Mouse (Mus musculus) midbrain, embryonic 12.5 days (tissue): ENCODE data around the gene Galns. TPM values are rescaled to one million over a fixed set of nuclear protein-coding genes. Genes with fewer than 3 reads are reported as not detected.

Source experiments
- ATAC-seq: fragments of 200-750 bp; cut with Nextera tagmentation; 2 replicates; pipeline ENCODE4 v1.8.0; 2017; ENCODE audit warnings: low read depth, moderate TSS enrichment, moderate library complexity; ENCODE audit not compliant: low FRiP score
- H3K27ac ChIP-seq: fragments of 300-500 bp; sonication (generic); replicated peaks from 2 replicates; pipeline ENCODE4 v1.5.1; 2016; ENCODE audit warnings: mild to moderate bottlenecking
- H3K27me3 ChIP-seq: fragments of 300-500 bp; sonication (generic); 2 replicates; pipeline ENCODE4 v1.6.1; 2016; ENCODE audit warnings: mild to moderate bottlenecking
- H3K36me3 ChIP-seq: fragments of 300-500 bp; sonication (generic); 2 replicates; pipeline ENCODE4 v1.6.1; 2016
- H3K4me1 ChIP-seq: fragments of 300-500 bp; sonication (generic); 2 replicates; pipeline ENCODE4 v1.6.1; 2016
- H3K4me2 ChIP-seq: fragments of 300-500 bp; sonication (generic); replicated peaks from 2 replicates; pipeline ENCODE4 v1.6.1; 2016; ENCODE audit warnings: mild to moderate bottlenecking, moderate library complexity
- H3K4me3 ChIP-seq: fragments of 300-500 bp; sonication (generic); 2 replicates; pipeline ENCODE4 v1.5.1; 2016; ENCODE audit warnings: mild to moderate bottlenecking
- H3K9ac ChIP-seq: fragments of 300-500 bp; sonication (generic); replicated peaks from 2 replicates; pipeline ENCODE4 v1.6.1; 2016; ENCODE audit warnings: mild to moderate bottlenecking, moderate library complexity
- H3K9me3 ChIP-seq: fragments of 300-500 bp; sonication (generic); 2 replicates; pipeline ENCODE4 v1.6.1; 2016; ENCODE audit warnings: mild to moderate bottlenecking
- WGBS: fragments of 180-500 bp; shearing (Covaris S2); methylation state at CpG from one replicate; pipeline ENCODE4 v1.1.7; 2016; 5-methylcytosine and 5-hydroxymethylcytosine counted together
- polyA plus RNA-seq: library from polyadenylated mRNA; unstranded; fragments of >200 nt; fragmentation: Nextera tagmentation; extraction: Ambion mirVana; gene quantifications from 2 replicates; pipeline ENCODE4 v1.2.1, GENCODE M21; 2016

The Galns gene
- polyA plus RNA-seq, 1 experiment from 2014 or later, result 5.7 TPM

DNA sequence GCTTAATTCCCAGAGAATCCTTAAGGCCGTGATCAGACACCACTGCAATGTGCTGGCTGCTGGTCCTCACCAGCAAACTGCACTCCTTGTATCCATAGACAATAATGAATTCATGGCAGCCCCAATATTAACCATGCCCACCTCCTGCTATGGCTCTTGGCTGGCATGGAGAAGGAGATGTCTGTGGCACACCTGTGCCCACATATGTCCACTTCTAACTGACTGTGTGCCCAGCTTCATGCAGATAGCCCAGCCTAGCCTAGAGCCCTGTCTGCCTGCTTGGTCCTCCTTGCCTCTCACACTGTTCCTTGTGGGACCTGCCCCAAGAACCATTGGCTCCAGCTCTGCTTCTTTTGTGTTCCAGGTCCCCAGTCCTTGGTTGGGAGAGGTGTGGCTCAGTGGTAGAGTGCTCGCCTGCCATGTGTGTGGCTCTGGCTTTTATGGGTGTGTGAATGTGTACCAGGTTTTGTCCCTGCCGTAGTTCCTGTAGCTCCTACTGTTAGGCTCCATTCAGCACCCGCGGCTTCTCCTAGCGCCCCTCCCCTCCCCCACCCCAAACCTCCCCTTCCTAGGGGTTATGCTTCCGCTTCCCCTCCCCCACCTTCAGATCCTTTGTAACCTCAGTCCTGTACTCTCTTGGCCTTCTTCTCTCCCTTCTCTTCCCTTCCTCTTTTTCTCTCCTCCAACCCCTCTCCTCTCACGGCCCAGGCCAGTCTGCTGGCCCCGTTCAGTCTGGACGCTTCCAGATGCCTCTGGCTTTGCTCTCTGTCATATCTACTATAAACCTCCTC is 53.8 kb downstream of the Galns start:
- Histone ChIP-seq H3K9ac (no peak overlapping the region), H3K27me3 (no peaks in the 10 kb centered on the region), H3K9me3 (no peaks in the 10 kb centered on the region), H3K27ac (no peak overlapping the region), H3K4me2 (no peak overlapping the region), H3K4me3 (no peak overlapping the region), H3K36me3 (no peaks in the 10 kb centered on the region), H3K4me1 (peaks cover 7% of the 10 kb centered on the region; the same call in 1 of the 2 replicates)
- ATAC-seq, result no peak
- 53% methylated on average over 10 of the region's 10 CpGs for WGBS

- Histone ChIP-seq H3K4me3 (no peak overlapping the region), H3K4me1 (peaks cover 9% of the 10 kb centered on the region; the same call in 1 of the 2 replicates), H3K27me3 (peaks cover 9% of the 10 kb centered on the region), H3K9me3 (no peaks in the 10 kb centered on the region), H3K36me3 (no peaks in the 10 kb centered on the region), H3K27ac (no peak overlapping the region), H3K9ac (no peak overlapping the region), H3K4me2 (no peak overlapping the region)
- WGBS, result 63% methylated on average over 12 of the region's 12 CpGs
- no peak for ATAC-seq
Observed at GRCm38 (mm10) chr8:122556030-122557009, 54.9 kb downstream of the Galns start.

GRCm38 (mm10) chr8:122554786-122555185 is 56.5 kb downstream of the Galns start:
- peaks cover 18% of the 10 kb centered on the region for H3K4me1 ChIP-seq
- ATAC-seq, result no peak
- no peak overlapping the region for H3K4me3 ChIP-seq
- H3K27me3 ChIP-seq, result peaks cover 24% of the 10 kb centered on the region
- H3K4me2 ChIP-seq, result no peak overlapping the region
- H3K27ac ChIP-seq, result no peak overlapping the region
- no peak overlapping the region for H3K9ac ChIP-seq
- WGBS, result 82% methylated on average over 6 of the region's 6 CpGs
- no peaks in the 10 kb centered on the region for H3K36me3 ChIP-seq
- H3K9me3 ChIP-seq, result no peaks in the 10 kb centered on the region

- peak within 1 kb of the TSS; percentile 50 for H3K9ac ChIP-seq
- no peaks in the 10 kb centered on the region for H3K36me3 ChIP-seq
- H3K4me2 ChIP-seq, result peak within 1 kb of the TSS; percentile 76
- 13% methylated on average over 50 of the region's 56 CpGs for WGBS
- peaks cover 10% of the 10 kb centered on the region for H3K4me1 ChIP-seq
- H3K27ac ChIP-seq, result peak within 1 kb of the TSS; percentile 20
- H3K4me3 ChIP-seq, result peak within 1 kb of the TSS; percentile 53
- no peak for ATAC-seq
- H3K9me3 ChIP-seq, result no peaks in the 10 kb centered on the region
- peaks cover 45% of the 10 kb centered on the region for H3K27me3 ChIP-seq
Observed at GRCm38 (mm10) chr8:122551265-122552051, 59.8 kb downstream of the Galns start, which contains the start of gene Piezo1. Piezo1 (minus strand) TSS chr8:122551329.

- WGBS, result 2% methylated on average over 41 of the region's 43 CpGs
- ATAC-seq, result no peak
- H3K4me1 ChIP-seq, result peaks cover 10% of the 10 kb centered on the region
Observed at GRCm38 (mm10) chr8:122550995-122551264, 60.3 kb downstream of the Galns start.

GRCm38 (mm10) chr8:122550234-122550994 is 60.8 kb downstream of the Galns start:
- 4% methylated on average over 52 of the region's 52 CpGs for WGBS

More at GRCm38 (mm10) chr8:122550995-122551264, 60.3 kb downstream of the Galns start:
- Histone ChIP-seq H3K4me3 (peak overlapping the region; percentile 53), H3K4me2 (peak overlapping the region; percentile 76), H3K27me3 (peaks cover 45% of the 10 kb centered on the region), H3K9ac (peak overlapping the region; percentile 50), H3K9me3 (no peaks in the 10 kb centered on the region), H3K36me3 (no peaks in the 10 kb centered on the region), H3K27ac (peak overlapping the region; percentile 20; the same call in 1 of the 2 replicates)

GRCm38 (mm10) chr8:122548891-122549439 is 62.3 kb downstream of the Galns start:
- H3K4me3 ChIP-seq, result no peak overlapping the region
- no peak for ATAC-seq
- H3K4me2 ChIP-seq, result peak overlapping the region; percentile 6
- no peak overlapping the region for H3K27ac ChIP-seq
- no peak overlapping the region for H3K9ac ChIP-seq
- no peaks in the 10 kb centered on the region for H3K9me3 ChIP-seq
- 84% methylated on average over 3 of the region's 3 CpGs for WGBS
- H3K36me3 ChIP-seq, result no peaks in the 10 kb centered on the region
- H3K27me3 ChIP-seq, result peaks cover 45% of the 10 kb centered on the region
- peaks cover 10% of the 10 kb centered on the region for H3K4me1 ChIP-seq

More at GRCm38 (mm10) chr8:122550234-122550994, 60.8 kb downstream of the Galns start:
- Histone ChIP-seq H3K4me2 (peak overlapping the region; percentile 76), H3K9me3 (no peaks in the 10 kb centered on the region), H3K27me3 (peaks cover 45% of the 10 kb centered on the region), H3K4me1 (peaks cover 10% of the 10 kb centered on the region), H3K36me3 (no peaks in the 10 kb centered on the region), H3K27ac (peak overlapping the region; percentile 20), H3K4me3 (peak overlapping the region; percentile 53), H3K9ac (peak overlapping the region; percentile 50)
- no peak for ATAC-seq

- WGBS, result 80% methylated on average over 13 of the region's 13 CpGs
- no peaks in the 10 kb centered on the region for H3K36me3 ChIP-seq
- no peak overlapping the region for H3K4me2 ChIP-seq
- H3K9ac ChIP-seq, result no peak overlapping the region
- peaks cover 45% of the 10 kb centered on the region for H3K27me3 ChIP-seq
- no peak overlapping the region for H3K27ac ChIP-seq
- no peak for ATAC-seq
- H3K9me3 ChIP-seq, result no peaks in the 10 kb centered on the region
- no peak overlapping the region for H3K4me3 ChIP-seq
- peaks cover 10% of the 10 kb centered on the region for H3K4me1 ChIP-seq
Observed at GRCm38 (mm10) chr8:122548331-122548730, 62.9 kb downstream of the Galns start.

- 32% methylated on average over 5 of the region's 5 CpGs for WGBS
- Histone ChIP-seq H3K4me1 (peaks cover 10% of the 10 kb centered on the region), H3K9me3 (no peaks in the 10 kb centered on the region), H3K27ac (no peak overlapping the region), H3K4me2 (no peak overlapping the region), H3K36me3 (no peaks in the 10 kb centered on the region), H3K9ac (no peak overlapping the region), H3K27me3 (peaks cover 45% of the 10 kb centered on the region), H3K4me3 (no peak overlapping the region)
- ATAC-seq, result no peak
Observed at GRCm38 (mm10) chr8:122547815-122548214, 63.4 kb downstream of the Galns start.

DNA sequence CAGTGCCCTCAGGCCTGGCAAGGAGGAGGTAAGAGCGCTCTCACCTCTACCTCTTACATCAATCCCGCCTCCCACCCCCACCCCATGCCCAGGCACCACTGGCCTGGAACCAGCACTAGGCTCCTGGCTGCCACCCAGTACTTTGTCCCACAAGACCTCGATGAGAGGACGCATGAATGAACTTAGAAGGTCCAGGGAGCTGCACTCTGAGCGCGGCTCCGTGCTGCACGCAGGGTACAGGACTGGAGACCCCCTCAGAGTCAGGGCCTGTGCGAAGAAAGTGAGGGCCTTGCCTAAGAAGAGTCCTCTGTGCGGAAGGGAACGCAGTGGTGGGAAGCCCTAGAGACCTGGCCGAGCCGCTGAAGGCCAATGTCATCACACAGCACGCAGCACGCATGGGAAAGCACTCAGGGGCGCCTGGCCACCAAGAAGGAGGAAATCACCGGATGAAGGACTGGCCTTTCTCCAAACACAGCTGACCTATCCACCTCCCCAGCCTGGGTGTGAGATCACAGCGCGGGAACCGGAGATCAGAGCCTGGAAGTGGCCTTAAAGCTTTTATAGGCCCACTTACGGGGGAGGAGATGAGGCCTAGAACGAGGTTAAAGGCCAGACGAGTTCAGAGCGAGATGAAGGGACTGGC is 64.3 kb downstream of the Galns start:
- Histone ChIP-seq H3K9ac (no peak overlapping the region), H3K27me3 (peaks cover 42% of the 10 kb centered on the region), H3K27ac (no peak overlapping the region), H3K36me3 (no peaks in the 10 kb centered on the region), H3K4me1 (peaks cover 10% of the 10 kb centered on the region), H3K4me3 (no peak overlapping the region), H3K9me3 (no peaks in the 10 kb centered on the region), H3K4me2 (no peak overlapping the region)
- no peak for ATAC-seq
- 71% methylated on average over 24 of the region's 24 CpGs for WGBS
